Mouse (Mus musculus) limb, embryonic 14.5 days (tissue): ENCODE measurements around the gene Tns3. TPM values are rescaled to one million over a fixed set of nuclear protein-coding genes. Genes with fewer than 3 reads are reported as not detected.

Source experiments
- ATAC-seq: fragments of 200-750 bp; cut with Nextera tagmentation; 2 replicates; pipeline ENCODE4 v1.8.0; 2017; ENCODE audit warnings: low read depth, moderate number of reproducible peaks, moderate TSS enrichment; ENCODE audit not compliant: low FRiP score
- DNase-seq: peaks from one replicate; pipeline ENCODE4 v3.0.0-alpha.2; 2015; ENCODE audit warnings: low spot score
- H3K27ac ChIP-seq: fragments of 300-500 bp; sonication (generic); replicated peaks from 2 replicates; pipeline ENCODE4 v1.5.1; 2014; ENCODE audit warnings: low read depth, mild to moderate bottlenecking, low read length, moderate library complexity, mixed read lengths
- H3K27me3 ChIP-seq: fragments of 300-500 bp; sonication (generic); 2 replicates; pipeline ENCODE4 v1.6.1; 2014; ENCODE audit warnings: low read length, mixed read lengths; ENCODE audit not compliant: control insufficient read depth, insufficient read depth
- H3K36me3 ChIP-seq: fragments of 300-500 bp; sonication (generic); 2 replicates; pipeline ENCODE4 v1.6.1; 2014; ENCODE audit warnings: mild to moderate bottlenecking, low read length, moderate library complexity, mixed read lengths; ENCODE audit not compliant: control insufficient read depth, insufficient read depth
- H3K4me1 ChIP-seq: fragments of 300-500 bp; sonication (generic); 2 replicates; pipeline ENCODE4 v1.6.1; 2014; ENCODE audit warnings: antibody characterized with exemption, low read length, mixed read lengths; ENCODE audit not compliant: control insufficient read depth, insufficient read depth
- H3K4me2 ChIP-seq: fragments of 300-500 bp; sonication (generic); replicated peaks from 2 replicates; pipeline ENCODE4 v1.6.1; 2014; ENCODE audit warnings: low read depth, mild to moderate bottlenecking, low read length, moderate library complexity; ENCODE audit not compliant: severe bottlenecking
- H3K4me3 ChIP-seq: fragments of 300-500 bp; sonication (generic); replicated peaks from 2 replicates; pipeline ENCODE4 v1.5.1; 2014; ENCODE audit warnings: low read length
- H3K9ac ChIP-seq: fragments of 300-500 bp; sonication (generic); 2 replicates; pipeline ENCODE4 v1.6.1; 2014; ENCODE audit warnings: mild to moderate bottlenecking, low read depth, low read length, moderate library complexity; ENCODE audit not compliant: severe bottlenecking
- H3K9me3 ChIP-seq: fragments of 300-500 bp; sonication (generic); 2 replicates; pipeline ENCODE4 v1.6.1; 2016; ENCODE audit warnings: low read length; ENCODE audit not compliant: control insufficient read depth
- POLR2A ChIP-seq: fragments of 200-500 bp; IDR thresholded peaks from 2 replicates; pipeline ENCODE4 v1.8.0; 2012; ENCODE audit warnings: inconsistent platforms, mild to moderate bottlenecking, moderate library complexity, borderline replicate concordance; ENCODE audit not compliant: insufficient read depth, insufficient read length; ENCODE audit errors: extremely low read depth
- WGBS: fragments of 180-500 bp; shearing (Covaris S2); extraction: QIAGEN DNeasy Blood & Tissue Kit; methylation state at CpG from one replicate; pipeline ENCODE4 v1.1.7; 2014; 5-methylcytosine and 5-hydroxymethylcytosine counted together
- polyA plus RNA-seq, 2 experiments: library from polyadenylated mRNA; depleted of rRNA in 1 of 2; stranded (reverse) in 1 of 2; unstranded in 1 of 2; fragments of >200 nt; fragmentation: Nextera tagmentation in 1 of 2; extraction: Ambion mirVana in 1 of 2; gene quantifications; 2 replicates each; pipeline versions ENCODE4 v1.2.1 to v1.2.3; 2012 to 2014

Tns3 gene
- polyA plus RNA-seq, 2 experiments = 27.4 to 59.1 TPM

DNA sequence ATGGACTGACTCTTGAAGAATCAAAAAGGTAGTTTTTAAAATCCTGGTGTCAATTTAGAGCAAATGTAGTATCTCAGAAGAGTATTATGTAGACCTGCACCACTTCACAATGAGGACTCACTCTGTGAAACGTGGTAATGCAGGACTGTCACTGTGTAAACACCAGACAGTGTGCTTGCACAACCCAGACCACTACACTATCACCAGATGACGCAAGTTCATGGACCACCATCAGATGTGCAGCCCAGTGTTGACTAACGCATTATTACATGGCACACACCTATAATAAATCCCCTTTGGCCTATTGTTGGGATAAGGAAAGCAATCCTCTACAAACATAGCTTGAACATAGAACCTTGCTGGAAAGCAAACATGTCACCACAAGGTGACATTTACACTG lies 71.2 kb downstream of the Tns3 start:
- no peak overlapping the region for H3K9ac ChIP-seq
- peaks cover 62% of the 10 kb centered on the region for H3K36me3 ChIP-seq
- ATAC-seq = no peak
- no peak for DNase-seq
- no peak overlapping the region for H3K4me3 ChIP-seq
- TF ChIP-seq POLR2A = no peak
- 92% methylated on average over 3 of the region's 3 CpGs for WGBS
- no peak overlapping the region for H3K27ac ChIP-seq
- no peaks in the 10 kb centered on the region for H3K4me1 ChIP-seq
- no peak overlapping the region for H3K4me2 ChIP-seq
- no peaks in the 10 kb centered on the region for H3K27me3 ChIP-seq
- no peaks in the 10 kb centered on the region for H3K9me3 ChIP-seq

- H3K27ac ChIP-seq = no peak overlapping the region
- DNase-seq (no peak), ATAC-seq (no peak)
- no peak overlapping the region for H3K4me3 ChIP-seq
- no peaks in the 10 kb centered on the region for H3K9me3 ChIP-seq
- peaks cover 57% of the 10 kb centered on the region for H3K36me3 ChIP-seq
- H3K27me3 ChIP-seq = no peaks in the 10 kb centered on the region
- no peak for TF ChIP-seq POLR2A
- no peaks in the 10 kb centered on the region; the same call in 1 of the 2 replicates for H3K4me1 ChIP-seq
- no peak overlapping the region for H3K9ac ChIP-seq
- H3K4me2 ChIP-seq = no peak overlapping the region
- WGBS = 83% methylated on average over 5 of the region's 5 CpGs
Measured at GRCm38 (mm10) chr11:8591271-8591670, 73.1 kb downstream of the Tns3 start.

- no peak for TF ChIP-seq POLR2A
Measured at GRCm38 (mm10) chr11:8589226-8589905, 75.0 kb downstream of the Tns3 start.

DNA sequence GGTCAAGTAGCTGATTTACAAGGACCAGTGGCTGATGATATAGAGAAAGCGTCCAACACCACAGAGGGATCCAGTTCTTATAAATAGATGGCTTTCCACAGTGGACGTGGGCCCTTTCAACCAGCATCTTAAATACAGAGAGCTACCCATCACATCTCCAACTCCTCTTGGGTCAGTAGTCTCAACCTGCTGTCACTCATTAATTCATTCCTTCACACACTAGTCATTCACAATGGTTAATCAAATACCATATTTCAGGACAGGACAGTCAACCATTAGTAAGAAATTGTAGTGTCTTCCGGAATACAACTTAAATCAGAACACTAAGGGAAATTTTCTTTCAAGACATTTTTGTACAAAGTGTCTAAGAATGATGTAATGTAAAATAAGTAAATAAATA lies 76.4 kb downstream of the Tns3 start:
- no peak overlapping the region for H3K27ac ChIP-seq
- H3K27me3 ChIP-seq = no peaks in the 10 kb centered on the region
- H3K4me3 ChIP-seq = no peak overlapping the region
- no peak overlapping the region for H3K9ac ChIP-seq
- no peaks in the 10 kb centered on the region for H3K9me3 ChIP-seq
- WGBS = 95% methylated on average over 3 of the region's 3 CpGs
- peaks cover 10% of the 10 kb centered on the region; the same call in 1 of the 2 replicates for H3K4me1 ChIP-seq
- peaks cover 50% of the 10 kb centered on the region for H3K36me3 ChIP-seq
- H3K4me2 ChIP-seq = no peak overlapping the region
- ATAC-seq (no peak), DNase-seq (no peak)
- no peak for TF ChIP-seq POLR2A

More at GRCm38 (mm10) chr11:8589226-8589905, 75.0 kb downstream of the Tns3 start:
- Histone ChIP-seq H3K9ac (no peak overlapping the region), H3K4me1 (peaks cover 7% of the 10 kb centered on the region; the same call in 1 of the 2 replicates), H3K36me3 (peaks cover 50% of the 10 kb centered on the region), H3K9me3 (no peaks in the 10 kb centered on the region), H3K27ac (peak overlapping the region; percentile 9), H3K4me3 (no peak overlapping the region), H3K4me2 (no peak overlapping the region), H3K27me3 (no peaks in the 10 kb centered on the region)
- 64% methylated on average over 9 of the region's 9 CpGs for WGBS
- no peak for ATAC-seq
- DNase-seq = no peak

DNA sequence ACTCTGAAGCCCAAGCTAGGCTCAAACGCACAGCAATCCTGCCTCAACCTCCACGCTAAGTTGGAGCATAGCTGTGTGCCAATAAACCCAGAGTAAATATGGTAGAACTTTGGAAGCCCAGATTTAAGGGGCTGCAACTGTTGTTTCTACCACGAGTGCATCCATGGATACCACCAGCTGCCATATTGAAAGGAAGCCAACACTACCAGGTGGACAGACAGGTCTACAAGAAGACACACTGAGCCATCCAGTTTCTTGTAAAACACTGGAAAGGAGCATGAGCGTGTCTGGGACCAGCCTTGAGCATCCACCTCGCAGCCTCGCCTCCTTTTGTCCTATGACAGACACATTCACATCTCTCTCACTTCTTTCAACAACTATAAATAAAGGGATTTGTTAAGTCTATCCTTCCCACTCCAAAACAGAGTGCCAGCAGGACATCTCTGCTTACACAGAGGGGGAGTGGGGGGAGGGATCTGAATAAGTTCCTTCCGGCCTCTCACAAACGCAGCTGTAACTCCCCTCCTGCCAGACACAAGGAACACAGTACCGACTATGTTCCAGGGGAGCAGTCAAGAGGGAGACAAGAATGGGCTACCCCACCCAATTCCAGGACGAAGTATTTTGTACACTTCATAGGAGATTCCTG lies 77.2 kb downstream of the Tns3 start:
- WGBS = 66% methylated on average over 10 of the region's 10 CpGs
- Histone ChIP-seq H3K9ac (no peak overlapping the region), H3K4me2 (no peak overlapping the region), H3K27me3 (no peaks in the 10 kb centered on the region), H3K4me3 (no peak overlapping the region), H3K4me1 (peaks cover 10% of the 10 kb centered on the region), H3K27ac (no peak overlapping the region), H3K9me3 (no peaks in the 10 kb centered on the region), H3K36me3 (peaks cover 42% of the 10 kb centered on the region)
- DNase-seq (no peak), ATAC-seq (no peak)
- TF ChIP-seq POLR2A = no peak

DNA sequence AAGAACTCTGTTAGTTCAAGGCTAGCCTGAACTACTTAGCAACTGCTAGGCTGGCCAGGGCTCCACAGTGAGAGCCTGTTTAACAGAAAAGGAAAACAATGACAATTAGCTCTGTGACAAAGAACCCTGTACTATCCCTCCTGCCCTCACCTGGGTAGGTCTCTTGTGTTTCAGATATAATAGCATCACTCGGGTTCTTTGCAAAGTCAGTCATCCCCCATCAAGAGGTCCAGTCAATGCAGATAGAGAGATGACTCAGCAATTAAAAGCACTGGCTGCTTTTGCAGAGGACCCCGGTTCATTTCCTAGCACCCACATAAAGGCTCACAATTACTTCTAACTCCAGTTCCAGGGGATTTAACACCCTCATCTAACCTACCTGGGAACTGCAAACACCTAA lies 78.0 kb downstream of the Tns3 start:
- no peak overlapping the region for H3K4me2 ChIP-seq
- ATAC-seq (no peak), DNase-seq (no peak)
- H3K36me3 ChIP-seq = peaks cover 39% of the 10 kb centered on the region
- peaks cover 10% of the 10 kb centered on the region for H3K4me1 ChIP-seq
- H3K27ac ChIP-seq = no peak overlapping the region
- TF ChIP-seq POLR2A = no peak
- no peaks in the 10 kb centered on the region for H3K9me3 ChIP-seq
- no peaks in the 10 kb centered on the region for H3K27me3 ChIP-seq
- WGBS = 79% methylated on average over 2 of the region's 2 CpGs
- no peak overlapping the region for H3K9ac ChIP-seq
- H3K4me3 ChIP-seq = no peak overlapping the region
